In genomic region chr10:110763416-110763815, GRCm38 (mm10) we compare ENCODE assay signal across 17 mouse cellular contexts.
"Had no signal": no experiment of that assay in that cellular context is flagged by ENCODE, and none has a peak within 500 bp of the region (broad histone marks: within the 10 kb centered on the region; RNA-seq: fewer than 3 reads in every experiment).

No protein-coding gene starts in this region.

- ATAC-seq: liver, postnatal 0 days; lung, postnatal 0 days had no signal

- H3K27ac ChIP-seq: liver, embryonic 15.5 days; lung, embryonic 15.5 days; macrophage; midbrain, embryonic 12.5 days; neural tube, embryonic 12.5 days; stomach, embryonic 15.5 days; stomach, postnatal 0 days had no signal

- H3K9ac ChIP-seq: liver, embryonic 15.5 days; liver, postnatal 0 days; lung, embryonic 15.5 days; midbrain, embryonic 12.5 days; neural tube, embryonic 12.5 days; stomach, embryonic 15.5 days had no signal

- H3K9me3 ChIP-seq: liver, embryonic 15.5 days; lung, embryonic 15.5 days; midbrain, embryonic 12.5 days; stomach, embryonic 15.5 days had no signal

- H3K4me1 ChIP-seq: liver, embryonic 15.5 days; lung, embryonic 15.5 days; midbrain, embryonic 12.5 days; neural tube, embryonic 12.5 days; stomach, embryonic 15.5 days had no signal

- H3K4me2 ChIP-seq: liver, embryonic 15.5 days; lung, embryonic 15.5 days; midbrain, embryonic 12.5 days; neural tube, embryonic 12.5 days; stomach, embryonic 15.5 days had no signal

- H3K4me3 ChIP-seq: liver, embryonic 15.5 days; lung, embryonic 15.5 days; midbrain, embryonic 12.5 days; neural tube, embryonic 12.5 days; stomach, embryonic 15.5 days had no signal

- DNase-seq: liver, postnatal 0 days; lung, adult 2 months; lung, postnatal 14 days; lung, postnatal 36 days; midbrain, embryonic 14.5 days; right cerebral cortex, postnatal 14 days; thymus, adult 2 months; thymus, postnatal 25 days; thymus, postnatal 4 days had no signal

- H3K27me3 ChIP-seq: liver, embryonic 15.5 days; lung, embryonic 15.5 days; midbrain, embryonic 12.5 days; neural tube, embryonic 12.5 days; stomach, embryonic 15.5 days had no signal
